Mouse (Mus musculus): Measurements from ENCODE around the gene Mfap1b.

Gene Mfap1b

DNA sequence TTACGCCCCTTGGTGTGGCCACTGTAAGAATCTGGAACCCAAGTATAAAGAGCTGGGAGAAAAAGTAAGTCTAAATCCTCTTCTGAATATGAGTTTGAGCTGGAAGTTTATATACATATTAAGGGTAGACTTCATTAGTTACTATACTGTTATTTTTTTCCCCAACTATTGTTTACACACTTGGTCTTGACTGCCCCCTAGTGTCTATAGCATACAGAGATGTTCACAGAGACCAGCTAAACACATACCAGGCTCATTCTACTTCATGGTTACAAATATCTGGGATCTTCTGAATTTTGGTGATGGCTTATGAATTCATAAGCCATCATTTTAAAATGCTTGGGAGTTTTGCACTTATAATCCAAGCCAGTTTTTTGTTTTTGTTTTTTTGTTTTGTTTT is 39.0 kb downstream of the Mfap1b start:
- DNase-seq (ENCODE audit: low spot score), result no peak

DNA sequence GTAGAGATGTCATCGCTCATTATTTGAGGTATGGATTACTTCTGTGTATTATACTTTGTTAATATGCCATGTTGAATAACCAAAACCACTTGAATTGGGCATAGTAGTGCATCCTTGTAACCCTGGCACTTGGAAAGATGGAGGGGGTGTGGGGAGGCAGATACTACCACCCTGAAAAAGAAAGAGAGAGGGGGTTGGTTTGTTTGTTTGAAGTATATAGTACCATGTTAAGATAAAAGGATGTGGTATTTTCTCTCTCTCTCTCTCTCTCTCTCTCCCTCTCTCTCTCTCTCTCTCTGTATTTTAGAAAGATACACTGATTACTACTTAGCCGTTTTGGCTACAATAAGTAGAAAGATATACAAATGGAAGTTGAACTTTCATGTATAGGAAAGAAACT is 48.0 kb downstream of the Mfap1b start:
- DNase-seq (ENCODE audit: low spot score), result no peak

DNA sequence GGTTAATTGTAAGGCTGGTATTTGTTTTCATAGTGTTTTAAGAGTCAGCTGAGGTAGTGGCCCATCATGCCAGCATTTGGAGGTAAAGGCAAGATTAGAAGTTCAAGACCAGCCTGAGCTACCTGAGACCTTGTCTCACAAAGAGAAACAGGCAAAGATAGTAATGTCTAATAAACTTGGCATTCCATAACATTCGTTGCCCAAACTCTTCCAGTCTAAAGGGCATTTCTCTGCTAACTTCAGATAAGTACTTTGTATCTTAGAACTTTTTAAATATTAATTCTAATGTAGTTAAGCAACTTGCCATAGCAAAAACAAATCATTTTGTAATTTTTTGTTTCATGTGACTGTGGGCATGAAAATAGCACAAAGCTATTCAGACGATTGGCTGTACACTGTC is 50.7 kb downstream of the Mfap1b start:
- DNase-seq (ENCODE audit: low spot score), result no peak

DNA sequence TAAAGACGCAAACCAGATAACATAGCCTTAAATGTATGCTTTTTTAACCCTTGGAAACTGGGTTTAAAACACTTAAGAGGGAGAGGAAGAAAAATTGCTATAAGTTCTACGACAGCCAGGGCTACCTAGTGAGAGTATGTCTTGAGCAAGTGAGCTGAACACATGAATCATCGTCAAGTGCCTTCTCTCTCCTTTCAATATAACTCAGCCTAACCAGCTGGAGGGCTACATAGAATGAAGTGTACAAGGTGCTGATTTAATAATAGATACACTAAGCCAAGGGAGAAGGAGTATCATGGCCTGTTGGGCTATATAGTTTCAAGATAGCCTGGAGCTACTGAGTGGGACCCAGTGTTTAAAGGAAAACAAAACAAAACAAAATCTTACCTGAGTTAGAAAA is 55.4 kb downstream of the Mfap1b start:
- DNase-seq (ENCODE audit: low spot score), result no peak

DNA sequence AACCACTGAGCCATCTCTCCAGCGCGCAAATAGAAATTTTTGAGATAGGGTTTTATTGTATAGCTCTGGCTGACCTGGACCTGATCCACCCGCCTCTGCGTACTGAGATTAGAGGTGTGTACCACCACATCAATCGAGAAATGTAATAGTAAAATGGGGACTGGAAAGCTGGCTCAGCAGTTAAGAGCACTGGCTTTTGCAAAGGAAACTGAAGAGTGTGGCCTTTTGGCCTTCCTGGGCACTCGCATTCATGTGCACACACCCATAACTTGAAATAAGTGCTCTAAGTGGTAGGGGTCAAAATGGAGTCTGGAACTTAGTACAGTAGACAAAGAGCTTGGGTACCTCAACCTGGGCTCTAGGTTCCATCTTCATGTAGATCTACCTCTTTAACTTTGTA is 57.5 kb downstream of the Mfap1b start:
- DNase-seq (ENCODE audit: low spot score), result no peak

DNA sequence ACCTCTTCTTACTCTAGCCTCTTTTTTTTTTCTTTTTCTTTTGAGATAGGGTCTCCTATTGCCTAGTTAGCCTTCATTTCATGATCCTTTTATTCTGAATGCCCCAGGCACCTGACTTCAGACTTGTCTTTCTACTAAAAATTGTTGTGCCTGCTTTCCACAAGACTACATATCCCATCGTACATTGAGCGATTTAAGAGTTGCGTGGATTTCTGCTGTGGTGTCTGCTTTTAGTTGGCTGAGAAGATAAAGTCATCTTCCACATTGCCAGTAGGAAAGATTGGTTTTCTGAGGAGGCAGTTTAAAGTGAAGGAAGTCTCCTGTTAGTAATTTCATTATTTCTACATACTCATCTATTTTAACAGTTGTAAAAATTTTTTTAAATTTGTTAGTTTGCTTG is 58.3 kb downstream of the Mfap1b start:
- DNase-seq (ENCODE audit: low spot score), result no peak

DNA sequence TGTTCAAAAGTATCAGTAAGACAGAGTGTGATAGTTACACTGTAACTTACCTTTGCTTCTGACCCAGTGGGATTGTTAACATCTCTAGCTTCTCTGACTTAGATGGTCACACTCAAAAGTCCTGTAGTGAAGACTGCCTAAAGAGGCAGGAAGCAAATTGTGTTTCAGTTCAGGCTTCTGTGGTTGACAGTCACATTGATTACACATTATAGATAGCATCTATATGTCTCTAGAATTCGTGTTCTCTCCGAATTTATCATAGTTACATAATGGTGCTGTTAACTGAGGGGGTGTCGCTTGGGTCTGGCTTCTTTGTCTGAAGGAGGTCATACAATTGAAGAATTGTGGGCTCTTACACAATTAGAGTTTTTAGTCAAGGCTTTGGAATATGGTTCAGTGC is 58.8 kb downstream of the Mfap1b start:
- DNase-seq (ENCODE audit: low spot score), result no peak

DNA sequence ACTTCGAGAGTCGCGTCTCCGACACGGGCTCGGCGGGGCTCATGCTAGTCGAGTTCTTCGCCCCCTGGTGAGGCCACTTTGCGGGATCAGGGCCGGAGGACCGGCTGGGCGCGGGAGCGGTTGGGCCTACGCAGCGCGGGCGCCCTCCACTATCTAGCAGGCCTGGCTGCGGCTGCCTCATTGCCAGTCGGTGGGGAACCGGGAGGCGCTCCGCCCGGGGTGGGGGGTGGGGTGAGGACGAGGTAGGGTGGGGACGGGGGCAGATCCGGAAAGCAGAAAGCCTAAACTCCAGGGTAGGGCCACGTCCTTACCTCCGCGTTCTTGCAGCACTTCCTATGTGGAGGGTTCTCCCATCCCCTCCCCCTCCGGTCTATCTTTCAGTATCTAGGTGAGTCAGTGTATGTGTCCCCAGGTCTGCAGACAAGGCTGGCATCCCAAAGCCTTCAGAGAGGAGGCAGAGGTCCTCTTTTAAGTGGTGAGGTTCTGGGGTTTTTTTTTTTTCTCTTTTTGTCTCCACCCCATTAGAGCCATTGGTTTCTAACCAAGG is 59.7 kb downstream of the Mfap1b start:
- DNase-seq (ENCODE audit: low spot score), result no peak

DNA sequence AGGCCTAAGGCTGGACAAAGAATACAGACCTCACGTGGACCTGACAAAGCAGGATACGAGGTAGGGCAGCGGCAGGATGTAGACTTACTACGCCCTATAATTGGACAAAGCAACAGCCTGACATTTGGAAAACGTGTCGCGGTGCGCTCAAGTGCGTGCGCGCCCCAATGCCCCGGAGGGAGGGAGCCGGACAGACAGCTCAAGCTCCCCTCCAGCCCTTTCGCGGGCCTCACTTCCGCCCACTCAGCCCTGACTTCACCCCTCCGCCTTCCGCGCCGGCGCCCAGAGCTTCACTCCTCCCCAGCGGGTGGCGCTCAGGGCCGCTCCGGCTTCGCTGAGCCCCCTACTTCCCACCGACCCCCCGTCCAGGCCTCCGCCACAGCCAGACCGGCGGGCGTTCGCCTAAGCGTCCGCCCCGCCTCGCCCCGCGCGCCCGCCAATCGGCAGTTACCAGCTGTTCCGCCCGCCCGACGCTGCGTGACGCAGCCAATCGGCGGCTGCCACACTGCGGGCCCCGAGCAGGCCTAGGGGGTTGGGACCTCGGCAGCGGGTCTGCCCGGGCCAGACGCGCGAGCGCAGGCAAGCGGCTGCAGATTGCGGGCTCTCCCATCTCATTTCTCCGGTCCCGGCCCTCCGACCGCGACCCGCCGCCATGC is 60.4 kb downstream of the Mfap1b start, which contains the start of the genes Pdia3 and Catsper2:
TSS of gene Pdia3 (plus strand) at position 389 of the 656 bp plus-strand sequence.
TSS of gene Catsper2 (minus strand) at position 406 of the 656 bp plus-strand sequence.
- peak; percentile 93 for DNase-seq (ENCODE audit: low spot score)

DNA sequence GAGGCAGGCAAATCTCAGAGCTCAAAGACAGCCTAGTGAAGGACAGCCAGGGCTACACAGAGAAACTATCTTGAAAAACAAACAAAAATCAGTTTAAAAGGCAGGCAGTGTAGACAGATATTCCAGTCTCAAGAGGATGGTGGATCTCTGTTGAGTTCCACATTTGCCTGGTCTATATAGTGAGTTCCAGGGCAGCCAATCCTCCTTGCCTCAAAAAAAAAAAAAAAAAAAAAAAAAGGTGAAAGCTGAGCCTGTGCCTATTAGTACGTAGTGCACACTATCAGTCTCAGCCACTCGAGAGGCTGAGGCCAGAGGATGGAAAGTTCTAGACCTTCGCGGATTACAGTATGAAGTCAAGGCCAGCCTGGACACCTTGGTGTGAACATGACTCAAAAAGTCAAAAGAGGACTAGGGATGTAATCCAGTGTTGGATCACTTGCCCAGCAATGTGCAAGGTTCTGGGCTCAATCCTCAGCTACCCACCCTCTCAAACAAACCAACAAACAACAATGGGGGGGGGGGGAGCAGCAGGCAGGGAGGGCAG is 61.0 kb downstream of the Mfap1b start:
- peak; percentile 14 for DNase-seq (ENCODE audit: low spot score)

Measured in urinary bladder, postnatal 25 days (tissue).